Mouse (Mus musculus) kidney, adult 11 months (tissue): ENCODE results near the gene Cldn7.
"Not testable (repeated sequence)": the region's sequence is repeated elsewhere in the genome, so short reads cannot be mapped to it uniquely, and the experiment has no call there.

ENCODE experiments used
- DNase-seq: peaks from one replicate; pipeline ENCODE4 v3.0.0; 2022

Cldn7 gene

DNA sequence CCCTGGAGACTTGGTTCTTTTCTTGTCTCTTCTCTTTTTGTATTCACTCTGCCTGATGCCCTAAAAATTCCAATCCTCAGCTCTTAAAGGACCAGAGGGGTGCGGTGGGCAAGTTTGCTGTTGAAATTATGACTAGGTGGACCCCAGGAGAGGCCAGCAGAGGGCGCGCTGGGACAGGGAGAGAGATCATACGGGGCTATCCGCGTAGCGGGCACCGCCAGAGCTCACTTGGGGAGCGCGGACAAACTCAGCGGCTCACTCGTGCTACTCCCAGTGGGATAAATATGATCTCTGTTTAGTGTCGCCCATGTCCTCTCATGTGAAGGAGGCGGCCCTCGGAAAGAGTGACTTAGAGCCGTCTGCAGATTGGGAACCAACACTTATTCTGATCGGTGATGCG lies 30.4 kb upstream of the Cldn7 start:
- DNase-seq = peak; percentile 77

- no peak for DNase-seq
Measured at GRCm38 (mm10) chr11:69934681-69935080, 29.9 kb upstream of the Cldn7 start.

- DNase-seq = peak; percentile 92
Measured at GRCm38 (mm10) chr11:69935137-69935879, 29.3 kb upstream of the Cldn7 start, which contains the start of gene Ybx2. TSS of gene Ybx2 (plus strand) at chr11:69935796.

DNA sequence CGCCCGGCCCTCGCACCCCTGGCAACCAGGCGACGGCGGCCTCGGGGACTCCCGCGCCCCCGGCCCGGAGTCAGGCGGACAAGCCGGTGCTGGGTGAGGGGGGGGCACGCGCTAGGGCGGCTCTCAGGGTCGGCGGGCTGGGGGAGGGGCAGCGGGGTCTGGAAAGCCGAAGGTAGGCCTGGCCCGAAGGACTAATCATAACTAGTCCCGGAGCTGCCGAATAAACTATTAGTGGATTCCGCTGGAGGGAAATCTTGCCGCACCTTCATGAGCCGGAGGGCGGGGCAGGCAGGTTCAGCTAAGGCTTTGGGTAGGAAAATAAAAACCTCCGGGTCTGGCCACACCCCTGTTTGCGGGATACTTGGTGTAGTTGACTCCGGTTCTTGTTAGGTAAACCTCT lies 28.4 kb upstream of the Cldn7 start:
- DNase-seq = peak; percentile 68

- peak; percentile 80 for DNase-seq
Measured at GRCm38 (mm10) chr11:69936714-69937347, 27.7 kb upstream of the Cldn7 start.

DNA sequence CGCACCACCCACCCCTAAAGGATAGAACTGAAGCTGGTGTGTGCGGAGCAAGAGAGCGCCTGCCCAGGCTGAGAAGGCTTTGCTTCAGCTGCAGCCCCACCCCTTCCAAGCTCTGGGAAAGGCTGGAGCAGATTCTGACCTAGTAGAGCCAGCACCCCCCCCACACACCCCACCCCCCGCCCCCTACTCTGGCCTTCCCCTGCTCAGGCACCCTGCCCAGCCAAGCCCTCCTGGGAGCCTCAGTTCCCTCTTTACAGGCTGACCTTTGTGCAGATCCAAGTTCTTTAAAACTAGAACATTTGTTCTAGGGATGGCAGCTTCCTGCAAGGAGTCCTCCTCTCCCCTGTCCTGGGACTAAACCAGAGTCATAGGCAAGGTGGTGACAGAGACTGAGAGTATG lies 27.2 kb upstream of the Cldn7 start:
- DNase-seq = no peak

DNA sequence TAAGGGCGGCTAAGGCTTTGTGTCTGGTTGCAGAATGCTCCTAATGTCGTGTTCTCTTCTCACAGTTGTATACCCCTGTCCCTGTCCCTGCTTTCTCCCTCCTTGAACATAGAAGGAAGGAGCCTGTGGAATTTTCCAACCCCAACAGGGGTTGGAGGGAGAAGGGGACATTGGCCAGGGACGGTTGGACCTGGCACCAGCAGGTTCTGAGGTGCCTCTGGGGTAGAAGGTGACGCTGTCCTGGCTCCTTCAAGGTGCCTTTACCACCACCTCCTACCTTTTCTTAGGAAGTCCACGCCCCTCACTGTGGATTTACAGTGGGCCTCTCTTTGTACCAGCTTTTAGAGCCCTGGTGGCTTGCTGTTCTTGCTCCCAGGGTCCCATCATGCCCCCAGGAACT lies 26.7 kb upstream of the Cldn7 start:
- peak; percentile 62 for DNase-seq

- peak; percentile 43 for DNase-seq
Measured at GRCm38 (mm10) chr11:69938401-69938979, 26.1 kb upstream of the Cldn7 start.

DNA sequence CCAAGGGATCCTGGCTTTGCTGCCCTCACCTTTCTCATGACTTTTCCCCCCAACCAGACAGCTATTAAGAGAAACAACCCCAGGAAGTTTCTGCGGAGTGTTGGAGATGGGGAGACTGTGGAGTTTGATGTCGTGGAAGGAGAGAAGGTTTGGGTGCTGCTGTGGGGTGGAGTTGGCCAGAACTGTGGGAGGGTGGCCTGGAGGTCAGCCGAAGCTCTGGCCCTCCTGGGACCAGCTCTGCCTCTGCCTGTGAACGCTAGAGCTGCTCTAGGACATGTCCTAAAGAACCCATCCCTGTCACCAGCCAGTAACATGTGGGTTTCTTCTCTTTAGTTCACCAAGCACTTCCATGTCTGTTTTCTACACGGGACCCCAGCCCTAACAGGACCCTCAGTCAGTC lies 25.4 kb upstream of the Cldn7 start:
- no peak for DNase-seq

DNA sequence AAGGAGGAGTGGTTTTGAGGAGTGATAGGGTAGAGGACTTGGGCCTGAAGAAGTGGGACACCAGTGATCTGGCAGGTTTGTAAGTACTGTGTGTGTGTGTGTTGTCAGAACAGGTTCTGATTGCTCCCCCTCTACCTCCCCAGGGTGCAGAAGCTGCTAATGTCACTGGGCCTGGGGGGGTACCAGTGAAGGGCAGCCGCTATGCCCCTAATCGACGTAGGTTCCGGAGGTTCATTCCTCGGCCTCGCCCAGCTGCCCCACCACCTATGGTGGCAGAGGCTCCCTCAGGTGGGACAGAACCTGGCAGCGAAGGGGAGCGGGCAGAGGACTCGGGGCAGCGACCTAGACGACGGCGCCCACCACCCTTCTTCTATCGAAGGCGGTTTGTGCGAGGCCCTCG lies 24.8 kb upstream of the Cldn7 start:
- DNase-seq = no peak

- no peak for DNase-seq
Measured at GRCm38 (mm10) chr11:69940962-69941361, 23.6 kb upstream of the Cldn7 start.

- no peak for DNase-seq
Measured at GRCm38 (mm10) chr11:69945216-69945615, 19.4 kb upstream of the Cldn7 start.

DNA sequence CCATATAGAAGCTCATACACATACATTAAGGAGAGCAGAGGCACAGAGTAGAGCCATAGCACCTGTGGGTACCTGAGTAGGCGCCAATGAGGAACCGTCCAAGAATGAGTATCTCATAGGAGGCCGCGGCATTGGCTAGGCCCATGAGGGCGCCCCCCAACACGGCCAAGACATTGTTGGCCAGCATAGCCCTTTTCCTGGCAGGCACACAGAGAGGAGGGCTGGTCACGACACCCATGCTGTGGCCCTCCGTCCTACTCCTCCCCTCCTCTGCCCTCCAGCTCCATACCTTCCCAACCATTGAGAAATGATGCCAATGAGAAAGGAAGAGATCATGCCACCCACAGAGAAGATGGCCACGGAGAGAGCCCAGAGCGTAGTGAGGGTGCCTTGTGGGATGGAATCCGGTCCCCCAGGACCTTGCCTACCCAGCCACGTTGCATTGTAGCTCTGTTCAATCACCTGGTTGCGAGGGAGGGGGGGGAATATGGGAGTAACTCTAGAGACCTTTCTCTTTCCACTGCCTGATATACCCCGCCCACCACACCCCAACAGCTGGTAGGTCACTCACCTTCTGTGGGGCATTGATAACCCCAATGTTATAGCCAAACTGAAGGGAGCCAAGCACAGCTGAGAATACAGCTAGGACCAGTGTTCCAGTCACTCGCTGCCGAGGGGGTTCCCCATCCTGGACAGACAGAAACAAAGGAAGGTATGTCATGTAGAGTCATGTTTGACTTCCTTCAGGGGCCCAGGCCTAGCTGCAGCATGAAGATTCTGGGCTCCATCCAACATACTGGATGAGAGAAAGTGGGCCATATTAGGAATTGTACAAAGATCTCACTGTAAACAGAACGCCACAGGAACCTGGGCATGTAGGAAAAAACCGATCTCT lies 18.3 kb upstream of the Cldn7 start:
- DNase-seq = no peak

- DNase-seq = peak; percentile 64
Measured at GRCm38 (mm10) chr11:69947337-69948065, 17.1 kb upstream of the Cldn7 start.

DNA sequence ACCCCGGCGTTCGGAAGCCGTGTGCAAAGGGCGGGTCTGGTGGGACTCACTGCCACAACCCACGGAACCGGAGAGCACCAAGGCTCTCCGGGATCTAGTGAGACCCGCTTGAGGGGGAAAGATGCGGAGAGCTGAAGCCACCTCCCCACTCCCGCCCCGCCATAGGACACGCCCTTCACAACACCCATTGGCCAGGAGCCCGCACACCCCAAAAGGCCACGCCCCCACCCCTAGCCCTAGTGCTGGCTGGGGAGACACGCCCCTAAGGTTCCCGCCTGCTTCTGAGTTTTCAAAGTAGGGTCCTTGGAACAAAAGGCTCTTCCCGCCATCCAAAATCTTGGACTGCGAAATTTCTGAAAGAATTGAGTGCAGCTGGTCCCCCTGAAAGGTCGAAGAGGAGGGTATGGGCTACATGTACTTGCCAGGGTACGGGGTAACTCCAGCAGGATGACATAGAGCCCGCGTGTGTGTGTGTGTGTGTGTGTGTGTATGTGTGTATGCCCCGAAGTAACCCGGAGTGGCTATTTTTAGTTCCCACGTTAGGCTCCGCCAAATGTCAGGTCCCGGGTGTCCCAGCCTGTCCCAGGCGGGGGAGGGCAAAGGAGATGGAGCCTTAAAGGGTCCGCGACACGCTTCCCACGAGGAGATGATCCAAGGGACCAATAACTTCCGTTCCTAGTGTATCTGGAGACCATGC lies 16.4 kb upstream of the Cldn7 start, which contains the start of gene Slc2a4:
Gene Slc2a4 (minus strand): TSS at position 123 of the 697 bp plus-strand sequence.
- peak; percentile 91 for DNase-seq

GRCm38 (mm10) chr11:69948763-69949150 lies 15.8 kb upstream of the Cldn7 start:
- peak; percentile 89 for DNase-seq

DNA sequence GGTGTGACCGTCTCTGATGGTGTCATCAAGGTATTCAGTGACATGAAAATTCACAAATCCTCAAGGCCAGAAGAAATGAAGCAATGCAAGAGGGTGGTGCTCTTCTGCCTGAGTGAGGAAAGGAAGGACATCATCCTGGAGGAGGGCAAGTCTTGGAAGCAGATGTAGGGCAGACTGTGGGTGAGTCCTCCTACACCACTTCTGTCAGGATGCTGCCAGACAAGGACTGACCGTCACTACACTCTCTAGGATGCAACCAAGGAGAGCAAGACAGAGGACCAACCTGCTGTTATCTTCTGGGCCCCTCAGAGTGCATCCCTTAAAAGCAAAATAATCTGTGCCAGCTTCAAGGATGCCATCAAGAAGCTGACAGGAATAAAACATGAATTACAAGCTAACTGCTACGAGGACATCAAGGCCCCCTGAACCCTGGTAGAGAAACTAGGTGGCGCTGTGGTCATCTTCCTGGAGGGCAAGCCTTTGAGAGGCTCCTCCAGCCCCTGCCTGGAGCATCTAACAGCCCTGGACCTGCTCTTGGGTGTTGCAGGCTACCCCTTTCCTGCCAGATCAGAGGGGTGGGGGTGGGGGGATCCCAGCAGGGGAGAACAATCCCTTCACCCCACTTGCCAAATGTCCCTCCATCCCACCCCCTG lies 13.6 kb upstream of the Cldn7 start:
- DNase-seq = no peak

- no peak for DNase-seq
Measured at GRCm38 (mm10) chr11:69952274-69952673, 12.3 kb upstream of the Cldn7 start.

DNA sequence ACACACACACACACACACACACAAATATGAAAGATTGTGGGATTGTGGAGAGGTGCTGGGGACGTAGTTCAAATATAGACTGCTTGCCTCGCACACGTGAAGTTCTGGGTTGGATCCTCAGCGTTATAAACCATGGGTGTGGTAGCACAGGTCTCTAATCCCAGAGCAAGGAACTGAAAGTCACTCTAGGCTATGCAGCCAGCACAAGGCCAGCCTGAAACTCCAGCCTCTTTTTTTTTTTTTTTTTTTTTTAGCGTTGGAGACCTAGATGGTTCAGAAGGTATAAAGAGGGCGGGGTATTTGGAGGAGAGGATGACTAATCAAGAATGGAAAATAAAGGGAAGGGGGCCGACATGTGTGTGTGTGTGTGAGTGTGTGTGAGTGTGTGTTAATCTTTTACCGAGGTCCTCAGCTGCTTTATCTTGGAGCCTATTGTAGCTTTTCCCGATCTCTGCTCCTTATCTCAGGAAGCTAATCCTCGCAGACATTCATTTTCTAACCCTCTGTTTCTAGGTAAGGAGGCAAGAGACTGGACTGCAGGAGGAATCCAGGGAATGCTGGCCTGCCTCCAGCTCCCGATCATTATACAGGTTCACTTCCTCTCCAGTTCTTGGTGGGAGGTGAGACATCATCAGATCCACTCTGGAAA lies 11.2 kb upstream of the Cldn7 start:
- DNase-seq = no peak

DNA sequence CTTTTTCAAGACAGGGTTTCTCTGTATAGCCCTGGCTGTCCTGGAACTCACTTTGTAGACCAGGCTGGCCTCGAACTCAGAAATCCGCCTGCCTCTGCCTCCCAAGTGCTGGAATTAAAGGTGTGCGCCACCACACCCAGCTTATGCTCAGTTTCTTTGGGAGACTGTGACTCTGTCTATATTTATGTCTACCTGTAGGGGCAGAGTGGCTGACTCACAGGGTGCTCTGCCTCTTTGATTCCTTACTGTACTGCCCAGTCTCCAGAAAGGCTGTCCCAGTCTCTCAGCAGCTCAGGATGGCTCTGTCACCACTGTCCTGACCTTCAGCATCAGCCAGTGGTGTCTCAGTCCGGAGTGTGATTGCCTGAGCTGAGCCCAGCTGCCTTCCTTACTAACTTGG lies 9.0 kb upstream of the Cldn7 start:
- DNase-seq = not testable (repeated sequence)

DNA sequence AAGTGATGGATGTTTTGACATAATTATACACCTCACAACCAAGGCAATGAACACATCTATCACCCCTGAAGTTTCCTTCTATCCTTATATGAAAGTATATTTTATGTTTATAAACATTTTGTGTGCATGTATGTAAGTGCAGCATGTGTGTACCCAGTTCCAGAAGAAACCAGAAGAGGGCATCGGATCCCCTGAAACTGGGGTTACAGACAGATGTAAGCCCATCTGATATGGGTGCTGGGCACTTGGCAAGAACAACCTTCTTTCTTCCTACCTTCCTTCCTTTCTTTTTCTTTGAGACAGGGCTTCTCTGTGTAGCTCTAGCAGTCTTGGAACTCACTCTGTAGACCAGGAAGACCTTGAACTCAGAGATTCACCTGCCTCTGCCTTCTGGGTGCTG lies 8.4 kb upstream of the Cldn7 start:
- DNase-seq = no peak
